Mouse (Mus musculus): ENCODE measurements around the gene Zdhhc21. TPM values are rescaled to one million over a fixed set of nuclear protein-coding genes. Genes with fewer than 3 reads are reported as not detected.

The Zdhhc21 gene
- polyA plus RNA-seq, 1 experiment: 12.2 TPM

DNA sequence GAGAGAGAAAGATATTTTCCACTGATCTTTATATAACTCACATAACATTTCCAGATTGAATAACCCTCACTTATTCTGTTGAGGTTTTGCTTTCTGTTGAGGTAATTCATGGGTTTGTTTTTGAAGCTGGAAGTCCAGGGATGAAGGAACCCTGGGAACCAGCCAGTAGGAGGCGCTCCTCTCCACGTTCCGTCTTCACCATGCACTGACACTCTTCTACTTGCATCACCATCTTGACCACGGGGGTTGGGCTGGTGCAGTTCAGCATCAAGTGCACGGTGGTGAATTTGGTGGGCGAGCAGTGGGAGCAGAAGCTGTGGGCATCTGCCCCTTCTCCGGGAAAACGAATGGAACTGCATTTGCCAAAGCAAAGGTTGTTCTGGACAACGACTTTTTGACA lies 22.7 kb upstream of the Zdhhc21 start:
- no peak for TF ChIP-seq CTCF (IDR thresholded peaks at IDR 0.05; ENCODE audit: low read depth, low read length)
- TF ChIP-seq POLR2A (IDR thresholded peaks at IDR 0.05; ENCODE audit: borderline replicate concordance, low read depth, low read length): no peak
- H3K27ac ChIP-seq (ENCODE audit: insufficient read depth, low read depth, low read length): no peak overlapping the region
- H3K4me1 ChIP-seq (ENCODE audit: control insufficient read depth, insufficient read depth, low read length): no peaks in the 10 kb centered on the region
- no peak overlapping the region for H3K4me3 ChIP-seq (ENCODE audit: insufficient read depth, low read length)

DNA sequence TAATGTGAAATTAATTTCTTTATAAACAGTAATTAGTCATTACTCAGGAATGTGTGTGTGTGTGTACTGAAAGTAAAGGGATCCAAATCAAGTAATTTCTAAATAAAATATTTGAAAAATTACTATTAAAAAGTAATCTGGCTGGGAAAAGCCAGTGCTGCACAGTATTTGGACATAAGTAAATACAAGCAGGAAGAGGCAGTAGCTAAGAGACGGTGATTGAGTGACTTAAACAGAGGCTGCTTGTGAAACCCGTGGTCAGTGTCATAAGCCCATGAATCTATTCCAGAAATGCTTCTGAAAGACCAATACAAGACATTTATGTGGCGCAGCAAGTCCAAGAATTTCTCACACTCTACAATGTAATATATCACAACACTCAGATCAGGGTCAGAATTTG lies 21.6 kb upstream of the Zdhhc21 start:
- Histone ChIP-seq H3K4me1 (ENCODE audit: control insufficient read depth, insufficient read depth, low read length) (peaks cover 3% of the 10 kb centered on the region), H3K4me3 (ENCODE audit: insufficient read depth, low read length) (no peak overlapping the region), H3K27ac (ENCODE audit: insufficient read depth, low read depth, low read length) (no peak overlapping the region)
- TF ChIP-seq POLR2A (IDR thresholded peaks at IDR 0.05; ENCODE audit: borderline replicate concordance, low read depth, low read length) (no peak), CTCF (IDR thresholded peaks at IDR 0.05; ENCODE audit: low read depth, low read length) (no peak)

DNA sequence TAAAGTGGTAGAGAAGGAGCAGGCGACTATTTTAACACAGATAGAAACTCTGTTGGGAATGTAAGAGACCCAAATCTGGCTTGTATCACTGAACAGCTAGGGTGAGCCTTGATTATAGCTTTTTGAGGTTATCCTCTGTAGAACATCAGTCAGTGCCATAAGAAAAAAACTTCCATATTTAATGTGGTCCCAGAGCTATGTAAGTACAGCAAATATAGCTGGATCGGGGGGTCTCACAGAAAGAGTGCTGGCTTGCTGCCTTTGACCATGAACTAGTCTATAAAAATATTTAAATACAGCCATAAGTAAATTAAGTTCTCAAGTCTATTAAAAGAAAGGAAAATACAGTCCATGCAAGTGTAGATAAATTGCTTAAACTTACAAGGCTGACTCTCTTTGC lies 20.5 kb upstream of the Zdhhc21 start:
- Histone ChIP-seq H3K27ac (ENCODE audit: insufficient read depth, low read depth, low read length) (no peak overlapping the region), H3K4me1 (ENCODE audit: control insufficient read depth, insufficient read depth, low read length) (peaks cover 5% of the 10 kb centered on the region), H3K4me3 (ENCODE audit: insufficient read depth, low read length) (no peak overlapping the region)
- TF ChIP-seq CTCF (IDR thresholded peaks at IDR 0.05; ENCODE audit: low read depth, low read length) (no peak), POLR2A (IDR thresholded peaks at IDR 0.05; ENCODE audit: borderline replicate concordance, low read depth, low read length) (no peak)

DNA sequence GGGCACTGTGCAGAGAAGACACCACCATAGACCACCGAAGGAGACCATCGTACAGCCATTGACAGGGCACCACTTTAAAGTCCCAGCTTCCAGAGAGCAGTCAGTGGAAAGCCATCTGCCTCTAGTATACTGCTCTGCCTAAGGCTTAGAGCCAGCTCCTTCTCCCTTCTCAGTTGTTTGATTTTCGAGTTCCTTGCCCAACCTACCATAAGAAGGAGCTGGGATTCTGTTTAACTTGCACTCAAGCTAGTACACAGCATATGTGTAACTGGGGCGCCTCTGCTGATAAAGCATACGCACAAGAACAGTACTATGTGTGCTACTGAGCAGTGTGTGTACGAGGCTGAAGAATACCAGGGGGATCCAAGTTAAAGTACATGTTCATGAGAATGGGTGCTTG lies 19.4 kb upstream of the Zdhhc21 start:
- Histone ChIP-seq H3K4me1 (ENCODE audit: control insufficient read depth, insufficient read depth, low read length) (peaks cover 5% of the 10 kb centered on the region), H3K4me3 (ENCODE audit: insufficient read depth, low read length) (no peak overlapping the region), H3K27ac (ENCODE audit: insufficient read depth, low read depth, low read length) (no peak overlapping the region)
- TF ChIP-seq CTCF (IDR thresholded peaks at IDR 0.05; ENCODE audit: low read depth, low read length) (no peak), POLR2A (IDR thresholded peaks at IDR 0.05; ENCODE audit: borderline replicate concordance, low read depth, low read length) (no peak)

DNA sequence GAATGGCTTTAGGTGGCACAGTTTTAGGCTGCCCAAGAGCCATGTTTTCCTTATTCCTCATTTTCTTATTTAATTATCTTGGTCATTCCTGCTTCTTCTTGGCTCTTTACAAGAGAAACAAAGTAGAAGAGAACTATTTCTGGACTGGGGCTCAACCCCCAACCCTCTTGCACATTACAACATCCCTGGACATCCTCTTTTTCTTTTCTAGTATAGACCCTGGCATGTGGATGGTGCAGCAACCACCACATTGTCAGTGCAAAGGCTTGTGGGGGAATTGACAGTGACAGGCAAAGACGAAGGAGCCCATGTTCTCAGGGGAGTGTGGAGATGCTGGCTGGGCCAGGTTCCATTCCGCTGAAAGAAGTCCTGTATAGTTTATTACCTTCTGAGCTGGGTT lies 16.9 kb upstream of the Zdhhc21 start:
- H3K4me1 ChIP-seq (ENCODE audit: control insufficient read depth, insufficient read depth, low read length): peaks cover 5% of the 10 kb centered on the region
- no peak overlapping the region for H3K27ac ChIP-seq (ENCODE audit: insufficient read depth, low read depth, low read length)
- TF ChIP-seq CTCF (IDR thresholded peaks at IDR 0.05; ENCODE audit: low read depth, low read length) (no peak), POLR2A (IDR thresholded peaks at IDR 0.05; ENCODE audit: borderline replicate concordance, low read depth, low read length) (no peak)
- H3K4me3 ChIP-seq (ENCODE audit: insufficient read depth, low read length): no peak overlapping the region

DNA sequence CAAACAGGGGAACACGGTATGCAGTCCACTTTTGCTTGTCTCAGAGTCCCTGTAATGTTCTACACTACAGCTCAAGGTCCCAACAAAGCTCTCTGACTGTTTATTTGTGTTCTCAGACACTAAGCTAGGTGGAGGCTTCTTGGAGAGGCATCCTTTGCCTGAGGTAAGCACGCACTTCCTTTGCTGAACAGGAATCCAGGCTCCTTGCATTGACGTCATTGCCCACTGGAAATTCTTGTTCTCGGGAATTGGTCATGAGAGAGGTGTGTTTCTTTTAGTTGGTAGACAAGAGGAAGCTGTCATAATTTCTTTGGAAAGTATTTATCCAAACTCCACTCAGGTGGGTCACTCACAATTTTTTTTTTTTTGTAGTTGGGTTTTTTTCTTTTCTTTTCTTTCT lies 15.8 kb upstream of the Zdhhc21 start:
- TF ChIP-seq POLR2A (IDR thresholded peaks at IDR 0.05; ENCODE audit: borderline replicate concordance, low read depth, low read length) (no peak), CTCF (IDR thresholded peaks at IDR 0.05; ENCODE audit: low read depth, low read length) (no peak)
- peaks cover 5% of the 10 kb centered on the region for H3K4me1 ChIP-seq (ENCODE audit: control insufficient read depth, insufficient read depth, low read length)
- H3K27ac ChIP-seq (ENCODE audit: insufficient read depth, low read depth, low read length): no peak overlapping the region
- no peak overlapping the region for H3K4me3 ChIP-seq (ENCODE audit: insufficient read depth, low read length)

DNA sequence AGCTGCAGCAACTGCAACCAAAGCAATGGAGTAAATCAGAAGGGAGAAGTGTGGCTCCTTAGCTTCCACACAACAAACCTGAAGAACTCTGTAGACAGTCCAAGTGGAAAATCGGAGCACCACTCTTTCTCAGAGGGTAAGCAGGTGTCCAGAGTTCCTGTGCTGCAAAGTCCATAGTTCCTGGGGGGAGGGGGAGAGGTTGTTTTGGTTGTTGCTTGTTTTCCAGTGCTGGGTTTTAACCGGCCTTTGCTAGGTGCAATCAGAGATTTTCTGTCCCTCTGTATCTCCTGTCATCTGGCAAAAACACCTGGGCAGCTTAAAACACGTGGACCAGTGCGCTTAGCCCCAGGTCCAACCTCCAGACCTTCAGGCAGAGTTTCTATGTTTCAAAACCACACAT lies 15.0 kb upstream of the Zdhhc21 start:
- TF ChIP-seq POLR2A (IDR thresholded peaks at IDR 0.05; ENCODE audit: borderline replicate concordance, low read depth, low read length) (no peak), CTCF (IDR thresholded peaks at IDR 0.05; ENCODE audit: low read depth, low read length) (no peak)
- H3K4me3 ChIP-seq (ENCODE audit: insufficient read depth, low read length): no peak overlapping the region
- H3K4me1 ChIP-seq (ENCODE audit: control insufficient read depth, insufficient read depth, low read length): peaks cover 5% of the 10 kb centered on the region
- H3K27ac ChIP-seq (ENCODE audit: insufficient read depth, low read depth, low read length): no peak overlapping the region

DNA sequence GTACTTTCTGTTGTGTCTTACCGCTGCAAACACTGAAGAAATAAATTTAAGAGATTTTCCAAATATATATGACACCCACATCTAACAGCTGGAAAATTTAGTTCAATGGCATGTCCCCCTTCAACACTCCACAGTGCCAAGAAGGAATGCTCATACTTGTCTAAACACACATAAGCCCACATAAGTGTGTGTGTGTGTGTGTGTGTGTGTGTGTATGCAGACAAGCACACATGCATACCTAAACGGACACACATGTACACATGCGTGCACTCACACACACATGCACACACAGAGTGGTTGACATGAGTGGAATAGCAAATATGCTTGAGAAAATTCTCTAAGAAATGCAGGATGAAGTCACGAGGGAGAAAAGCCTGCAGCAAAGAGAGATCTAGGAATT lies 12.8 kb upstream of the Zdhhc21 start:
- H3K4me3 ChIP-seq (ENCODE audit: insufficient read depth, low read length): no peak overlapping the region
- no peak overlapping the region for H3K27ac ChIP-seq (ENCODE audit: insufficient read depth, low read depth, low read length)
- TF ChIP-seq POLR2A (IDR thresholded peaks at IDR 0.05; ENCODE audit: borderline replicate concordance, low read depth, low read length): no peak
- no peak for TF ChIP-seq CTCF (IDR thresholded peaks at IDR 0.05; ENCODE audit: low read depth, low read length)
- peaks cover 5% of the 10 kb centered on the region for H3K4me1 ChIP-seq (ENCODE audit: control insufficient read depth, insufficient read depth, low read length)

DNA sequence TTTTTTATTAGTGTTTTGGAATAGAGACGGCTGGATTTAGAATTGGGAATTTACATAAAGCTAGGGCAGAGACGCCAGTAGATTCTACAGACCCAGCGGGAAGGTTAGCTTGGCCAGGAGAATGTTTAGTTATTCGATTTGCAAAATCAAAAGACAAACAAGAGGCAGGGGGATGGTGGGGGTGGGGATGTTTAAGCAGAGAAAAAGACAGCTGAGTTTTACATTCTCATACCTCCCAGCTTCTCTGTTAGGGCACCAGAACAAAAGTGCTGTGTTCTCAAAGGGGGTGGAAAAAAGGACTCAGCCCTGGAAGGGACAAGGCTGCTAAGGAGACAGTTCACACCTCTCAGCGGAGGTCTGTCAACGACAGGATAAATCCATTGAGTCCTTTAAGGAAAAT lies 12.4 kb upstream of the Zdhhc21 start:
- Histone ChIP-seq H3K27ac (ENCODE audit: insufficient read depth, low read depth, low read length) (no peak overlapping the region), H3K4me3 (ENCODE audit: insufficient read depth, low read length) (no peak overlapping the region)
- TF ChIP-seq CTCF (IDR thresholded peaks at IDR 0.05; ENCODE audit: low read depth, low read length) (no peak), POLR2A (IDR thresholded peaks at IDR 0.05; ENCODE audit: borderline replicate concordance, low read depth, low read length) (no peak)

DNA sequence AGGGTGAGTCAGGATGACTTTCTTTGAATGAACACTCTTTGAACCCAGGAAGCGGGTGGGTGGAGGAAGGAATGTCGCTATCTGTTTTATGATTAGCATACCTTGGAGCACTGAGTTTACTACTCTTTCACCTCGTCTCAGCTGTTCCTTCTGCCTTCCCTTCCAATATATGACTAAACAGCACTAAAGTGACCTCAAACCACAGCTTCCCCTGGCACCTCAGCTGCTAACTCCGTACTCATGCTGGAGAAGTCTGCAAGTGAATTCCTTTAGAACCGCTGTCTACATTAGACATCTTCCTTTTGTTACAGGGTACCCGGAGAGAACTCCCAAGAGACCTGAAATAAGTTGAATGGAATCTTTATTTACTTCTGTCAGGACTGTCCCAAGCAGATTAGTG lies 11.2 kb upstream of the Zdhhc21 start:
- H3K4me1 ChIP-seq (ENCODE audit: control insufficient read depth, insufficient read depth, low read length): peaks cover under 1% of the 10 kb centered on the region
- no peak overlapping the region for H3K27ac ChIP-seq (ENCODE audit: insufficient read depth, low read depth, low read length)
- no peak overlapping the region for H3K4me3 ChIP-seq (ENCODE audit: insufficient read depth, low read length)
- TF ChIP-seq POLR2A (IDR thresholded peaks at IDR 0.05; ENCODE audit: borderline replicate concordance, low read depth, low read length): no peak
- no peak for TF ChIP-seq CTCF (IDR thresholded peaks at IDR 0.05; ENCODE audit: low read depth, low read length)

More for the DNA sequence above, 12.4 kb upstream of the Zdhhc21 start:
- H3K4me1 ChIP-seq (ENCODE audit: control insufficient read depth, insufficient read depth, low read length): peaks cover 5% of the 10 kb centered on the region

Measured in bone marrow macrophage, adult 2 months (primary cell).